12 mouse cellular contexts compared by ENCODE assay signal in the genomic region with DNA sequence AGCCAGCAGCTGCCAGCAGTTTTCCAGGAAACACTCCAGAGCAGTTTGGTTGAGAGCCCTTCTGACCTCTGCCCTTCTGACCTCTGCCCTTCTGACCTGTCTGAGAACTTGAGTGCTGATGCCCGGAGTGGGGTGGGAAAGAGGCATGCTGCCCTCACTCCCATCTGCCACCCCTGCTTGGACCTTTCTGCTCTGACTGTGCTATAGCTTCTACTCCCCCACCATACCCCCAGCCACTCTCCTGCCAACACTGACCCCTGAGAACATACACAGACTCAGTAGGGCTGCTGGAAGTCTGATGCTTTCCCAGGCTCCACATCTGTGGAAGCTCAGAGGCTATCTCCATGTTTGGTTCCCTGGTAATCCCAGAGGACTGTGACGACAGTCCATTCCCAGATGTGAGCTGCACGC.
DNase-seq lines count a peak whose midpoint lies in the region; ATAC-seq and TF ChIP-seq lines count a peak whose summit lies in the region.
"Had no signal": no experiment of that assay in that cellular context is flagged by ENCODE, and none has a peak within 500 bp of the region (broad histone marks: within the 10 kb centered on the region; RNA-seq: fewer than 3 reads in every experiment).

No protein-coding gene starts in this region.

- H3K27ac ChIP-seq in hindbrain, embryonic 11.5 days (ENCODE audit: low read depth, low read length): no peak overlapping the region
- H3K27ac ChIP-seq in hindbrain, embryonic 14.5 days: no peak overlapping the region
- no peak overlapping the region for H3K27ac ChIP-seq in kidney, adult 2 months (ENCODE audit: insufficient read depth, low read depth, low read length)
- H3K27ac ChIP-seq: embryonic facial prominence, embryonic 12.5 days had no signal

- no peak overlapping the region for H3K4me2 ChIP-seq in hindbrain, embryonic 11.5 days (replicated peaks; ENCODE audit: low read depth, low read length)
- no peak overlapping the region for H3K4me2 ChIP-seq in hindbrain, embryonic 14.5 days (replicated peaks)
- H3K4me2 ChIP-seq: embryonic facial prominence, embryonic 12.5 days had no signal

- no peak for TF ChIP-seq POLR2A in kidney, adult 2 months (IDR thresholded peaks at IDR 0.05; ENCODE audit: low read depth, low read length)

- DNase-seq in hindbrain, embryonic 11.5 days (ENCODE audit: low spot score): peak; percentile 36
- no peak for DNase-seq in hindbrain, embryonic 14.5 days (ENCODE audit: low spot score)
- DNase-seq in embryo, embryonic 9.5 days (ENCODE audit: extremely low spot score): peak; percentile 81
- peak; percentile 60 for DNase-seq in kidney, adult 2 months
- DNase-seq in lung, postnatal 10 days: peak; percentile 53
- DNase-seq in adrenal gland, postnatal 4 days (ENCODE audit: low spot score in 2 of 2): no peak
- DNase-seq: adrenal gland, postnatal 14 days; right cerebral cortex, postnatal 25 days; thymus, postnatal 25 days had no signal

- 23% methylated on average over 3 of the region's 3 CpGs for WGBS in hindbrain, embryonic 11.5 days
- WGBS in hindbrain, embryonic 14.5 days: 16% methylated on average over 3 of the region's 3 CpGs
- WGBS in kidney, adult 2 months: 11% methylated on average over 3 of the region's 3 CpGs

- no peaks in the 10 kb centered on the region for H3K36me3 ChIP-seq in hindbrain, embryonic 11.5 days (ENCODE audit: control insufficient read depth, insufficient read depth, low read length)
- H3K36me3 ChIP-seq in hindbrain, embryonic 14.5 days (replicated peaks; ENCODE audit: control insufficient read depth, insufficient read depth): no peaks in the 10 kb centered on the region
- no peaks in the 10 kb centered on the region for H3K36me3 ChIP-seq in kidney, adult 2 months (ENCODE audit: control insufficient read depth, insufficient read depth, low read length)
- H3K36me3 ChIP-seq: embryonic facial prominence, embryonic 12.5 days had no signal

- H3K27me3 ChIP-seq in hindbrain, embryonic 11.5 days (ENCODE audit: control insufficient read depth, insufficient read depth, low read length): no peaks in the 10 kb centered on the region
- no peaks in the 10 kb centered on the region for H3K27me3 ChIP-seq in hindbrain, embryonic 14.5 days (ENCODE audit: control insufficient read depth, insufficient read depth, low read length)
- no peaks in the 10 kb centered on the region for H3K27me3 ChIP-seq in kidney, adult 2 months (replicated peaks; ENCODE audit: control insufficient read depth, insufficient read depth, low read length)
- H3K27me3 ChIP-seq: embryonic facial prominence, embryonic 12.5 days had no signal

- H3K4me3 ChIP-seq in hindbrain, embryonic 11.5 days (ENCODE audit: low read depth, low read length): no peak overlapping the region
- H3K4me3 ChIP-seq in hindbrain, embryonic 14.5 days (replicated peaks; ENCODE audit: low read length): no peak overlapping the region
- no peak overlapping the region for H3K4me3 ChIP-seq in kidney, adult 2 months (ENCODE audit: insufficient read depth, low read depth, low read length)
- H3K4me3 ChIP-seq: embryonic facial prominence, embryonic 12.5 days had no signal

- TF ChIP-seq CTCF in kidney, adult 2 months (conservative IDR thresholded peaks at IDR 0.05; ENCODE audit: insufficient read depth, insufficient read length, low read depth, low read length): no peak

- no peak overlapping the region for H3K9ac ChIP-seq in hindbrain, embryonic 11.5 days (ENCODE audit: low read depth, low read length)
- H3K9ac ChIP-seq in hindbrain, embryonic 14.5 days: no peak overlapping the region
- H3K9ac ChIP-seq: embryonic facial prominence, embryonic 12.5 days had no signal

- H3K4me1 ChIP-seq in hindbrain, embryonic 11.5 days (replicated peaks; ENCODE audit: control insufficient read depth, insufficient read depth, low read length): peaks cover 14% of the 10 kb centered on the region
- H3K4me1 ChIP-seq in hindbrain, embryonic 14.5 days (replicated peaks; ENCODE audit: control insufficient read depth, insufficient read depth, low read length): peaks cover 30% of the 10 kb centered on the region
- no peaks in the 10 kb centered on the region for H3K4me1 ChIP-seq in kidney, adult 2 months (ENCODE audit: control insufficient read depth, insufficient read depth, low read length)

- no peaks in the 10 kb centered on the region for H3K9me3 ChIP-seq in hindbrain, embryonic 11.5 days (ENCODE audit: control insufficient read depth, low read length)
- no peaks in the 10 kb centered on the region for H3K9me3 ChIP-seq in hindbrain, embryonic 14.5 days (ENCODE audit: control insufficient read depth, low read length)
- H3K9me3 ChIP-seq: embryonic facial prominence, embryonic 12.5 days had no signal

- no peak for ATAC-seq in hindbrain, embryonic 11.5 days (ENCODE audit: low FRiP score)
- no peak for ATAC-seq in hindbrain, embryonic 14.5 days (ENCODE audit: low FRiP score)
- ATAC-seq in activated CD4-positive, CD25-positive, alpha-beta regulatory T cell, adult 4 months: no peak
- ATAC-seq in cerebellum, adult (ENCODE audit: insufficient number of reproducible peaks, low FRiP score, low TSS enrichment): no peak

Comparison
In these comparisons a context has a peak if more than half of its experiments do, and no peak if none do; other contexts are left out.
1. DNase-seq: peak in hindbrain, embryonic 11.5 days (single experiment), embryo, embryonic 9.5 days (single experiment), kidney, adult 2 months (single experiment) and lung, postnatal 10 days (single experiment); none in hindbrain, embryonic 14.5 days (single experiment) and adrenal gland, postnatal 4 days (0 of 2).